Mouse (Mus musculus) embryonic fibroblast, embryonic 13.5 days (primary cell): ENCODE measurements around the gene Gm47995. TPM values are rescaled to one million over a fixed set of nuclear protein-coding genes. Genes with fewer than 3 reads are reported as not detected.
"Not testable (repeated sequence)": the region's sequence is repeated elsewhere in the genome, so short reads cannot be mapped to it uniquely, and the experiment has no call there.

ENCODE experiments used
- H3K27ac ChIP-seq: 2 replicates; pipeline ENCODE4 v1.5.1; 2012; ENCODE audit warnings: low read length, control low read depth, inconsistent platforms; ENCODE audit not compliant: insufficient read depth
- H3K4me1 ChIP-seq: 2 replicates; pipeline ENCODE4 v1.6.1; 2011; ENCODE audit warnings: low read length; ENCODE audit not compliant: control insufficient read depth, insufficient read depth
- H3K4me3 ChIP-seq: 2 replicates; pipeline ENCODE4 v1.5.1; 2011; ENCODE audit warnings: mild to moderate bottlenecking, control low read depth, low read length; ENCODE audit not compliant: insufficient read depth
- CTCF ChIP-seq: IDR thresholded peaks from 2 replicates; pipeline ENCODE4 v1.5.1; 2011; ENCODE audit warnings: mild to moderate bottlenecking, control low read depth, low read length, moderate library complexity, borderline replicate concordance; ENCODE audit not compliant: insufficient read depth
- POLR2A ChIP-seq: IDR thresholded peaks from 2 replicates; pipeline ENCODE4 v1.6.1; 2011; ENCODE audit warnings: low read depth, mild to moderate bottlenecking, control low read depth, low read length, moderate library complexity
- polyA plus RNA-seq: library from polyadenylated mRNA; stranded (reverse); fragments of >200 nt; gene quantifications from 2 replicates; pipeline ENCODE4 v1.2.4, GENCODE M21; 2011; ENCODE audit warnings: low read depth; ENCODE audit not compliant: missing spikeins, insufficient read length

Gm47995 gene
- polyA plus RNA-seq, 1 experiment, result not detected

- TF ChIP-seq CTCF, result no peak
- TF ChIP-seq POLR2A, result no peak
Observed at GRCm38 (mm10) chr1:151188469-151188868, 9.8 kb upstream of the Gm47995 start.

DNA sequence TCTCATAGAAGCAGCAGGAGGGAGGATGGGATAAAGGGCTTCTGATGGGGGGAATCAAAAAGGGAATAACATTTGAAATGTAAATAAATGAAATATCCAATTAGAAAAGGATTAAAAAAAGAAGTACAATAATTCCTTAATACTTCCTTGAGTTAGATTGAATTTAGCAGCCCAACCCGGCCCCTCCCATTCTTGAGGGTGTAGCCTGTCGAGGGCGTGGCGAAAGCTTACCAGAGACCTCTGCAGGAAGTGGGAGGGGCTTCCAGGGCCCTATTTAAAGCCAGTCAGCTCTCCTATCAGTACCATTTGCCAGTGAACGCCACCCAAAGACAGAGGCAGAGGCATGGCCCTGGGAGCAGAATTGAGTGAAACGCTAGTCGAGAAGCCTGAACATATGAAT lies 6.2 kb upstream of the Gm47995 start, which contains the start of gene Gm8947:
Gene Gm8947 (plus strand): TSS at position 302 of the 400 bp plus-strand sequence.
- H3K27ac ChIP-seq, H3K4me1 ChIP-seq, H3K4me3 ChIP-seq: not testable (repeated sequence)

More at GRCm38 (mm10) chr1:151188469-151188868, 9.8 kb upstream of the Gm47995 start:
- H3K27ac ChIP-seq, result no peak overlapping the region
- H3K4me1 ChIP-seq, result no peaks in the 10 kb centered on the region
- no peak overlapping the region for H3K4me3 ChIP-seq

DNA sequence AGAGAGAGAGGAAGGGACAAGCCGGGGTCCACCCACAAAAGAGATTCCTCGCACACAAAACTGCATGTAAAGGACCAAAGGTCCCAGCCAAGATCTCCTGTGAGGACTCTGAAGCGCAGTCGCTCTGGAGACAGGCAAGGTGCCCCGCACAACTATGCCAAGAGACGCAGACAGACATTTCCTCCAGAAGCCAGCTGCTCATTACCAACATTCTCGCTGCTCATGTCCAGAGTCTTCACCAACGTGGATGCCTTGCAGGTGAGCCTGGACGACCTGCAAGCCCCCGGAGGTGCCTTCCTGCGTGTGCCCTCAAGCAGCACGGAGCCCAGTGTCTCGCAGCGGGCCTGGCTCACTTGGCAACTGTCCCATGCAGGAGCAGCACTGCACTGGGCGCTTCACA lies 5.5 kb upstream of the Gm47995 start:
- not testable (repeated sequence) for H3K27ac ChIP-seq, H3K4me3 ChIP-seq, H3K4me1 ChIP-seq

DNA sequence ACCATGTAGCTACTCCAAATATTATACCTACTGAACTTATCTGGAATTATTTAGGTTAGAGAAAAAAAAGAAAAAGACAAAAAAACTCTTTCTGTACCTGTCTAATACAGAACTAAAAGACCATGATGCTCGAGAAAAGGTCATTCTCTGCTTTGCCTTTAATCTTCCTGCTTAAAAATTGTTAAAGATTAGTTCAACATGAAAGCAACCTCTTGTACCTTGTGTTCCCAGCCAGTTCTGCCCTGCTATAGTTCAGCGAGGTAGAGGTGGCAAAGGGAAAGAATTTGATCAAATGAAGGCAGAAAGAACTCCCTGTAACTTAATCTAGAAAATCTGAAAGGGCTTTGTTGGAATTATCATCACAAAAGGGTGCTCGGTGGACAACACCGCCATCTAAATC lies 2.3 kb upstream of the Gm47995 start:
- not testable (repeated sequence) for H3K4me3 ChIP-seq, H3K4me1 ChIP-seq, H3K27ac ChIP-seq

DNA sequence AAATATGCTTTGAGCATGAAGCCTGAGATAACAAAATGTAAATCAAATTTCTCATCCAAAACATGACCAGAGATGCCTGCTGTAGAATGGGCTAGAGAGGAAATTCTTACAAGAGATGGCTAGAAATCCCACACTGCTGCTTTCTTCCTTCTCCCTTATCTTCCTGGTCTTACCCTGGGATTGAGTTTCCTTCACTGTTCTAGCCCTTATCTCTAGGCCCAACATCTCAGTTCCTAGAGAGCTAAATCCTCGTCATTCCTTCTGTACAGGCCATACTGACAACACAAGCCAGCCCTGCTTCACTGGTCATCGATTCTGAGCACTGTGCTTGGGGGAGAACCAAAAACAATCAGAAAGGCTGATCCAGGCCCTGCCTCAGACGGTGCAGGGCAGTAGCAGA lies 1.6 kb upstream of the Gm47995 start:
- H3K27ac ChIP-seq, H3K4me3 ChIP-seq, H3K4me1 ChIP-seq: not testable (repeated sequence)

- H3K4me3 ChIP-seq, H3K4me1 ChIP-seq, H3K27ac ChIP-seq: not testable (repeated sequence)
Observed at GRCm38 (mm10) chr1:151200620-151201019, 2.4 kb downstream of the Gm47995 start.

- not testable (repeated sequence) for H3K4me1 ChIP-seq, H3K27ac ChIP-seq, H3K4me3 ChIP-seq
Observed at GRCm38 (mm10) chr1:151202771-151203170, 4.5 kb downstream of the Gm47995 start.

DNA sequence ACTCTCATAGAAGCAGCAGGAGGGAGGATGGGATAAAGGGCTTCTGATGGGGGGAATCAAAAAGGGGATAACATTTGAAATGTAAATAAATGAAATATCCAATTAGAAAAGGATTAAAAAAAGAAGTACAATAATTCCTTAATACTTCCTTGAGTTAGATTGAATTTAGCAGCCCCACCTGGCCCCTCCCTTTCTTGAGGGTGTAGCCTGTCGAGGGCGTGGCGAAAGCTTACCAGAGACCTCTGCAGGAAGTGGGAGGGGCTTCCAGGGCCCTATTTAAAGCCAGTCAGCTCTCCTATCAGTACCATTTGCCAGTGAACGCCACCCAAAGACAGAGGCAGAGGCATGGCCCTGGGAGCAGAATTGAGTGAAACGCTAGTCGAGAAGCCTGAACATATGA lies 5.6 kb downstream of the Gm47995 start, which contains the start of gene 3110040M04Rik:
Gene 3110040M04Rik (plus strand): TSS at position 304 of the 400 bp plus-strand sequence.
- H3K4me1 ChIP-seq, H3K27ac ChIP-seq, H3K4me3 ChIP-seq: not testable (repeated sequence)

DNA sequence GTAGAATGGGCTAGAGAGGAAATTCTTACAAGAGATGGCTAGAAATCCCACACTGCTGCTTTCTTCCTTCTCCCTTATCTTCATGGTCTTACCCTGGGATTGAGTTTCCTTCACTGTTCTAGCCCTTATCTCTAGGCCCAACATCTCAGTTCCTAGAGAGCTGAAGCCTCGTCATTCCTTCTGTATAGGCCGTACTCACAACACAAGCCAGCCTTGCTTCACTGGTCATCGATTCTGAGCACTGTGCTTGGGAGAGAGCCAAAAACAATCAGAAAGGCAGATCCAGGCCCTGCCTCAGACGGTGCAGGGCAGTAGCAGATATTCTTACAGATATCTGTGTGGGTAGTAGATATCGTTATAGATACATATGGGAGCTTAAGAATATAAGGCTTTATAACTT lies 10.2 kb downstream of the Gm47995 start:
- not testable (repeated sequence) for H3K4me1 ChIP-seq, H3K27ac ChIP-seq, H3K4me3 ChIP-seq

DNA sequence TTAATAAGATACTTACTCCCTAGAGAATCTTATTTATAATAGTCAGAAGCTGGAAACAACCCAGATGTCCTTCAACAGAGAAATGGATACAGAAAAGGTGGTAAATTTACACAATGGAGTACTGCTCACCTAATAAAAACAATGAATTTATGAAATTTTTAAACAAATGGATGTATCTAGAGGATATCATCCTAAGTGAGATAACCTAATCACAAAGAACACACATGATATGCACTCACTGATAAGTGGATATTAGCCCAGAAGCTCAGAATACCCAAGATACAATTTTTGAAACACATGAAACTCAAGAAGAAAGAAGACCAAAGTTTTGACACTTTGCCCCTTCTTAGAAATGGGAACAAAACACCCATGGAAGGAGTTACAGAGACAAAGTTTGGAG lies 10.7 kb downstream of the Gm47995 start:
- H3K4me3 ChIP-seq, H3K4me1 ChIP-seq, H3K27ac ChIP-seq: not testable (repeated sequence)

- not testable (repeated sequence) for H3K4me1 ChIP-seq, H3K4me3 ChIP-seq, H3K27ac ChIP-seq
Observed at GRCm38 (mm10) chr1:151209824-151210355, 11.6 kb downstream of the Gm47995 start, which contains the start of gene Gm47996. Gm47996 (plus strand) TSS chr1:151210131.

DNA sequence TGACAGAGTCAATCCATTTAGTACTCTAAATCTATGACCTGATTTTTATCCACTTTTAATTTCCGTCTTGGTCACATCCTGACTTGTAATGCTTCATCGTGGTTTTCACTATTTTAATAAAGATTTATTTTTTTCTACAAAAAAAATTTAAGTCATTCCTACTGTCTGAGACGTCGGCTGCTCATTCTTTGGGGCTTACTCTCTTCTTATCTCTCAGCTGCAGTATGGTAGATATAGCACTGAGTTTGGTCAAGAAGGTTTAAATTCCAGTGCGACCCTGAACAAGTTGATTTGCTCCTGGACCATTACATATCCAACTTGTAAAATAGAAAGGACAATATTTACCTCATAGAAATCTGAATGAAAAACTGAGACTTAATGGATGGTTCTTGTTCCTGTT lies 13.4 kb downstream of the Gm47995 start:
- not testable (repeated sequence) for H3K4me3 ChIP-seq, H3K4me1 ChIP-seq, H3K27ac ChIP-seq
